Comparison of ENCODE assay signal across 14 mouse cellular contexts in genomic region chrX:11726524-11727231, GRCm38 (mm10).
DNase-seq lines count a peak whose midpoint lies in the region; ATAC-seq and TF ChIP-seq lines count a peak whose summit lies in the region.
"Had no signal": no experiment of that assay in that cellular context is flagged by ENCODE, and none has a peak within 500 bp of the region (broad histone marks: within the 10 kb centered on the region; RNA-seq: fewer than 3 reads in every experiment).

No protein-coding gene starts in this region.

- TF ChIP-seq POLR2A in kidney, adult 2 months (IDR thresholded peaks at IDR 0.05; ENCODE audit: low read depth, low read length): no peak

- no peak for TF ChIP-seq CTCF in kidney, adult 2 months (conservative IDR thresholded peaks at IDR 0.05; ENCODE audit: insufficient read depth, insufficient read length, low read depth, low read length)

- H3K27me3 ChIP-seq in kidney, adult 2 months (replicated peaks; ENCODE audit: control insufficient read depth, insufficient read depth, low read length): no peaks in the 10 kb centered on the region
- no peaks in the 10 kb centered on the region for H3K27me3 ChIP-seq in midbrain, embryonic 14.5 days (ENCODE audit: control insufficient read depth, insufficient read depth, low read length)
- peaks cover 94% of the 10 kb centered on the region for H3K27me3 ChIP-seq in midbrain, embryonic 10.5 days (ENCODE audit: low read depth, poor library complexity, severe bottlenecking)
- peaks cover 3% of the 10 kb centered on the region; the same call in 1 of the 2 replicates for H3K27me3 ChIP-seq in liver, embryonic 12.5 days (replicated peaks)
- H3K27me3 ChIP-seq: heart, embryonic 15.5 days had no signal

- no peaks in the 10 kb centered on the region for H3K9me3 ChIP-seq in midbrain, embryonic 14.5 days (ENCODE audit: control insufficient read depth, low read length)
- H3K9me3 ChIP-seq in midbrain, embryonic 10.5 days (replicated peaks): no peaks in the 10 kb centered on the region
- H3K9me3 ChIP-seq in liver, embryonic 12.5 days (replicated peaks): no peaks in the 10 kb centered on the region
- H3K9me3 ChIP-seq: embryonic facial prominence, embryonic 10.5 days; heart, embryonic 15.5 days; limb, embryonic 12.5 days had no signal

- H3K4me3 ChIP-seq in kidney, adult 2 months (ENCODE audit: insufficient read depth, low read depth, low read length): no peak overlapping the region
- no peak overlapping the region for H3K4me3 ChIP-seq in midbrain, embryonic 14.5 days (replicated peaks; ENCODE audit: low read depth, low read length)
- no peak overlapping the region for H3K4me3 ChIP-seq in midbrain, embryonic 10.5 days
- H3K4me3 ChIP-seq in liver, embryonic 12.5 days: no peak overlapping the region
- H3K4me3 ChIP-seq: embryonic facial prominence, embryonic 10.5 days; heart, embryonic 15.5 days; limb, embryonic 12.5 days had no signal

- H3K9ac ChIP-seq in midbrain, embryonic 14.5 days (replicated peaks; ENCODE audit: low read length): no peak overlapping the region
- no peak overlapping the region for H3K9ac ChIP-seq in liver, embryonic 12.5 days
- H3K9ac ChIP-seq: heart, embryonic 15.5 days; limb, embryonic 12.5 days had no signal

- no peak overlapping the region for H3K4me2 ChIP-seq in midbrain, embryonic 14.5 days (ENCODE audit: low read length)
- H3K4me2 ChIP-seq in liver, embryonic 12.5 days: no peak overlapping the region
- H3K4me2 ChIP-seq: heart, embryonic 15.5 days; limb, embryonic 12.5 days had no signal

- peak; percentile 17 for DNase-seq in kidney, adult 2 months
- DNase-seq in kidney, postnatal 14 days: no peak
- DNase-seq in midbrain, embryonic 14.5 days: peak; percentile 64
- DNase-seq in midbrain, embryonic 10.5 days (ENCODE audit: low spot score): no peak
- DNase-seq in embryo, embryonic 10.5 days (ENCODE audit: low spot score): peak; percentile 29
- peak; percentile 3 for DNase-seq in yolk sac, embryonic 10.5 days (ENCODE audit: low spot score)
- DNase-seq: cerebellum, adult 9-10 months; layer of hippocampus, postnatal 36 days had no signal

- H3K4me1 ChIP-seq in kidney, adult 2 months (ENCODE audit: control insufficient read depth, insufficient read depth, low read length): peaks cover 7% of the 10 kb centered on the region; the same call in 1 of the 2 replicates
- H3K4me1 ChIP-seq in midbrain, embryonic 14.5 days (ENCODE audit: control insufficient read depth, insufficient read depth, low read length): no peaks in the 10 kb centered on the region
- H3K4me1 ChIP-seq in midbrain, embryonic 10.5 days: peaks cover 10% of the 10 kb centered on the region; the same call in 1 of the 2 replicates
- H3K4me1 ChIP-seq in liver, embryonic 12.5 days: no peaks in the 10 kb centered on the region

- no peaks in the 10 kb centered on the region for H3K36me3 ChIP-seq in kidney, adult 2 months (ENCODE audit: control insufficient read depth, insufficient read depth, low read length)
- no peaks in the 10 kb centered on the region for H3K36me3 ChIP-seq in midbrain, embryonic 14.5 days (ENCODE audit: control insufficient read depth, insufficient read depth, low read length)
- H3K36me3 ChIP-seq in midbrain, embryonic 10.5 days: no peaks in the 10 kb centered on the region
- H3K36me3 ChIP-seq in liver, embryonic 12.5 days: no peaks in the 10 kb centered on the region
- H3K36me3 ChIP-seq: embryonic facial prominence, embryonic 10.5 days; heart, embryonic 15.5 days; limb, embryonic 12.5 days had no signal

- no peak for ATAC-seq in midbrain, embryonic 14.5 days (ENCODE audit: low FRiP score, low TSS enrichment)
- ATAC-seq in liver, embryonic 12.5 days: no peak
- ATAC-seq: CD4-positive, CD25-positive, alpha-beta regulatory T cell, adult 4 months; hindbrain, postnatal 0 days had no signal

- WGBS in kidney, adult 2 months: 59% methylated on average over 8 of the region's 8 CpGs
- WGBS in midbrain, embryonic 14.5 days: 37% methylated on average over 8 of the region's 8 CpGs
- 51% methylated on average over 8 of the region's 8 CpGs for whole genome bisulfite sequencing in midbrain, embryonic 10.5 days
- 47% methylated on average over 8 of the region's 8 CpGs for WGBS in liver, embryonic 12.5 days (ENCODE audit: insufficient replicate concordance)

- no peak overlapping the region for H3K27ac ChIP-seq in kidney, adult 2 months (ENCODE audit: insufficient read depth, low read depth, low read length)
- 0 out of 2 replicates have a peak overlapping the region, but pooled peaks have one; percentile 20 for H3K27ac ChIP-seq in midbrain, embryonic 14.5 days (replicated peaks; ENCODE audit: low read depth, low read length)
- no peak overlapping the region for H3K27ac ChIP-seq in midbrain, embryonic 10.5 days (replicated peaks)
- no peak overlapping the region for H3K27ac ChIP-seq in liver, embryonic 12.5 days
- H3K27ac ChIP-seq: embryonic facial prominence, embryonic 10.5 days; heart, embryonic 15.5 days; hindbrain, postnatal 0 days; limb, embryonic 12.5 days had no signal

Comparison
In these comparisons a context has a peak if more than half of its experiments do, and no peak if none do; other contexts are left out.
1. DNase-seq: peak in kidney, adult 2 months (single experiment), midbrain, embryonic 14.5 days (single experiment), embryo, embryonic 10.5 days (single experiment) and yolk sac, embryonic 10.5 days (single experiment); none in kidney, postnatal 14 days (single experiment) and midbrain, embryonic 10.5 days (single experiment).